Mouse (Mus musculus) MEL (cell line): ENCODE measurements around the gene Itgb2l. TPM values are rescaled to one million over a fixed set of nuclear protein-coding genes. Genes with fewer than 3 reads are reported as not detected.

Experiments
- DNase-seq: peaks from one replicate; pipeline ENCODE4 v3.0.0; 2011; ENCODE audit warnings: low read depth, low spot score
- H3K27ac ChIP-seq: 2 replicates; pipeline ENCODE4 v1.5.1; 2012; ENCODE audit warnings: low read depth, mild to moderate bottlenecking, control low read depth, low read length, moderate library complexity; ENCODE audit not compliant: control insufficient read depth
- H3K27me3 ChIP-seq, 2 experiments: fragments of 150-350 bp in 1 of 2; sonication (generic) in 1 of 2; 2 replicates each; pipeline ENCODE4 v1.6.1; 2012; ENCODE audit warnings: low read length in 2 of 2, mild to moderate bottlenecking in 2 of 2, improper control_type of control experiment in 1 of 2, moderate library complexity in 1 of 2; ENCODE audit not compliant: insufficient read depth in 2 of 2, control insufficient read depth in 1 of 2
- H3K36me3 ChIP-seq, 2 experiments: 2 replicates each; pipeline ENCODE4 v1.6.1; 2012 to 2014; ENCODE audit warnings: low read length in 2 of 2, improper control_type of control experiment in 1 of 2, inconsistent platforms in 1 of 2, mild to moderate bottlenecking in 1 of 2; ENCODE audit not compliant: insufficient read depth in 2 of 2, control insufficient read depth in 1 of 2
- H3K4me1 ChIP-seq, 2 experiments: fragments of 150-350 bp in 1 of 2; sonication (generic) in 1 of 2; 2 replicates each; pipeline ENCODE4 v1.6.1; 2012; ENCODE audit warnings: low read length in 2 of 2, improper control_type of control experiment in 1 of 2, mild to moderate bottlenecking in 1 of 2; ENCODE audit not compliant: insufficient read depth in 2 of 2, control insufficient read depth in 1 of 2
- H3K4me3 ChIP-seq, 2 experiments: fragments of 150-350 bp in 1 of 2; sonication (generic) in 1 of 2; 2 replicates each; pipeline ENCODE4 v1.5.1; 2012; ENCODE audit warnings: low read depth in 2 of 2, low read length in 2 of 2, mild to moderate bottlenecking in 2 of 2, moderate library complexity in 2 of 2, control low read depth in 1 of 2, improper control_type of control experiment in 1 of 2; ENCODE audit not compliant: control insufficient read depth in 1 of 2, insufficient read depth in 1 of 2
- H3K79me2 ChIP-seq: 2 replicates; pipeline ENCODE4 v1.6.1; 2012; ENCODE audit warnings: mild to moderate bottlenecking, low read length, moderate library complexity; ENCODE audit not compliant: control insufficient read depth, poor library complexity, insufficient read depth
- H3K9ac ChIP-seq: 2 replicates; pipeline ENCODE4 v1.6.1; 2012; ENCODE audit warnings: low read depth, mild to moderate bottlenecking, control low read depth, low read length, moderate library complexity; ENCODE audit not compliant: control insufficient read depth, poor library complexity, severe bottlenecking
- H3K9me3 ChIP-seq: fragments of 150-350 bp; sonication (generic); replicated peaks from 2 replicates; pipeline ENCODE4 v1.6.1; 2012; ENCODE audit warnings: mild to moderate bottlenecking, low read length, improper control_type of control experiment, moderate library complexity; ENCODE audit not compliant: insufficient read depth
- CHD2 ChIP-seq: IDR thresholded peaks from 2 replicates; pipeline ENCODE4 v1.6.1; 2011; ENCODE audit warnings: low read length, improper control_type of control experiment
- E2F4 ChIP-seq: IDR thresholded peaks from 2 replicates; pipeline ENCODE4 v1.6.1; 2011; ENCODE audit warnings: low read depth, low read length, improper control_type of control experiment, borderline replicate concordance
- EP300 ChIP-seq, 2 experiments: IDR thresholded peaks; 2 replicates each; pipeline ENCODE4 v1.6.1; 2011; ENCODE audit warnings: improper control_type of control experiment in 2 of 2, low read length in 2 of 2, low read depth in 1 of 2, mild to moderate bottlenecking in 1 of 2
- GABPA ChIP-seq: IDR thresholded peaks from 2 replicates; pipeline ENCODE4 v1.6.1; 2012; ENCODE audit warnings: low read depth, mild to moderate bottlenecking, inconsistent platforms, low read length, improper control_type of control experiment, moderate library complexity
- MEF2A ChIP-seq: IDR thresholded peaks from 2 replicates; pipeline ENCODE4 v1.6.1; 2014; ENCODE audit warnings: low read depth, mild to moderate bottlenecking, inconsistent platforms, low read length, improper control_type of control experiment; ENCODE audit not compliant: poor library complexity, insufficient replicate concordance, severe bottlenecking; ENCODE audit errors: extremely low read depth
- MXI1 ChIP-seq: IDR thresholded peaks from 2 replicates; pipeline ENCODE4 v1.6.1; 2011; ENCODE audit warnings: mild to moderate bottlenecking, low read depth, low read length, improper control_type of control experiment
- MYB ChIP-seq: IDR thresholded peaks from 2 replicates; pipeline ENCODE4 v1.6.1; 2011; ENCODE audit warnings: mild to moderate bottlenecking, low read depth, low read length, improper control_type of control experiment
- MYC ChIP-seq: IDR thresholded peaks from 2 replicates; pipeline ENCODE4 v1.6.1; 2011; ENCODE audit warnings: low read depth, mild to moderate bottlenecking, low read length, improper control_type of control experiment, moderate library complexity
- NRF1 ChIP-seq: IDR thresholded peaks from 2 replicates; pipeline ENCODE4 v1.6.1; 2014; ENCODE audit warnings: low read depth, mild to moderate bottlenecking, inconsistent platforms, low read length, improper control_type of control experiment, moderate library complexity; ENCODE audit not compliant: poor library complexity, insufficient read depth, severe bottlenecking
- POLR2A ChIP-seq, 2 experiments: IDR thresholded peaks; 2 replicates each; pipeline ENCODE4 v1.6.1; 2011 to 2012; ENCODE audit warnings: low read length in 2 of 2, mild to moderate bottlenecking in 2 of 2, control low read depth in 1 of 2, improper control_type of control experiment in 1 of 2, low read depth in 1 of 2, moderate library complexity in 1 of 2; ENCODE audit not compliant: control insufficient read depth in 1 of 2, insufficient read depth in 1 of 2, poor library complexity in 1 of 2
- RAD21 ChIP-seq: IDR thresholded peaks from 2 replicates; pipeline ENCODE4 v1.6.1; 2011; ENCODE audit warnings: mild to moderate bottlenecking, low read depth, low read length, improper control_type of control experiment
- TAL1 ChIP-seq: IDR thresholded peaks from 2 replicates; pipeline ENCODE4 v1.6.1; 2012; ENCODE audit warnings: mild to moderate bottlenecking, inconsistent platforms, low read length, moderate library complexity, mixed read lengths
- TBP ChIP-seq: IDR thresholded peaks from 2 replicates; pipeline ENCODE4 v1.8.0; 2011; ENCODE audit warnings: low read depth, low read length, improper control_type of control experiment
- TCF12 ChIP-seq: IDR thresholded peaks from 2 replicates; pipeline ENCODE4 v1.6.1; 2014; ENCODE audit warnings: low read depth, mild to moderate bottlenecking, inconsistent platforms, low read length, improper control_type of control experiment, moderate library complexity
- USF2 ChIP-seq, 2 experiments: IDR thresholded peaks; 2 replicates each; pipeline ENCODE4 v1.6.1; 2011 to 2012; ENCODE audit warnings: improper control_type of control experiment in 2 of 2, low read length in 2 of 2, borderline replicate concordance in 1 of 2, inconsistent platforms in 1 of 2, low read depth in 1 of 2, mild to moderate bottlenecking in 1 of 2; ENCODE audit not compliant: insufficient read depth in 1 of 2
- ZMIZ1 ChIP-seq: IDR thresholded peaks from 2 replicates; pipeline ENCODE4 v1.6.1; 2012; ENCODE audit warnings: low read depth, mild to moderate bottlenecking, inconsistent platforms, low read length, improper control_type of control experiment, moderate library complexity
- polyA plus RNA-seq, 2 experiments: library from polyadenylated mRNA; stranded (reverse) in 1 of 2; unstranded in 1 of 2; fragments of >175 nt in 1 of 2; fragments of >200 nt in 1 of 2; gene quantifications; 2 replicates each; pipeline versions ENCODE4 v1.2.1 to v1.2.4; 2012; ENCODE audit warnings: low replicate concordance in 2 of 2, low read depth in 1 of 2; ENCODE audit not compliant: insufficient read length in 2 of 2, insufficient read depth in 1 of 2, missing spikeins in 1 of 2
- total RNA-seq: library from RNA; depleted of rRNA; stranded (reverse); fragments of 300-350 nt; gene quantifications from 2 replicates; pipeline ENCODE4 v1.2.3, GENCODE M21; 2012; rRNA removed

The Itgb2l gene
- total and polyA plus RNA-seq, 3 experiments, result not detected

DNA sequence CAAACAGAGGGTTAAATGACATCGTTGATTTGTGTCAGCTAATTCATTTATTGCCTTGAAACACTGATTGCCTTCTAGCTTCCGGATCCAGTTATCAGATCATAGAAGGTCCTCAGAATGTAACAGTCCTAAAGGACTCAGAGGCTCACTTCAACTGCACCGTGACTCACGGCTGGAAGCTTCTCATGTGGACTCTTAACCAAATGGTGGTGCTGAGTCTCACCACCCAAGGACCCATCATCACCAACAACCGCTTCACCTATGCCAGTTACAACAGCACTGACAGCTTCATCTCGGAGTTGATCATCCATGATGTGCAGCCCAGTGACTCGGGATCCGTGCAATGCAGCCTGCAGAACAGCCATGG is 70.7 kb downstream of the Itgb2l start:
- H3K4me3 ChIP-seq, result no peak overlapping the region
- H3K4me1 ChIP-seq, result no peaks in the 10 kb centered on the region
- no peak overlapping the region for H3K27ac ChIP-seq
- H3K9me3 ChIP-seq, result no peaks in the 10 kb centered on the region
- no peak for DNase-seq
- H3K36me3 ChIP-seq, result no peaks in the 10 kb centered on the region
- TF ChIP-seq MXI1, result no peak
- no peak for TF ChIP-seq NRF1
- TF ChIP-seq TAL1, result no peak
- no peak for TF ChIP-seq USF2 (IDR thresholded peaks at IDR 0.05; ENCODE audit: borderline replicate concordance in 1 of 2, insufficient read depth in 1 of 2, low read depth in 1 of 2, low read length in 2 of 2)
- no peak for TF ChIP-seq EP300 (IDR thresholded peaks at IDR 0.05; ENCODE audit: low read depth in 1 of 2, low read length in 2 of 2)
- TF ChIP-seq MYC, result no peak
- TF ChIP-seq MYB, result no peak
- no peak for TF ChIP-seq CHD2
- TF ChIP-seq TBP, result no peak
- TF ChIP-seq POLR2A (IDR thresholded peaks at IDR 0.05; ENCODE audit: control insufficient read depth in 1 of 2, insufficient read depth in 1 of 2, low read depth in 1 of 2, low read length in 2 of 2, poor library complexity in 1 of 2), result no peak
- TF ChIP-seq GABPA, result no peak
- no peak for TF ChIP-seq MEF2A
- TF ChIP-seq E2F4, result no peak
- TF ChIP-seq ZMIZ1, result no peak
- no peak for TF ChIP-seq RAD21
- TF ChIP-seq TCF12, result no peak
- no peaks in the 10 kb centered on the region for H3K27me3 ChIP-seq
- H3K79me2 ChIP-seq, result no peaks in the 10 kb centered on the region
- H3K9ac ChIP-seq, result no peak overlapping the region

Other genes starting within 250 kb of the Itgb2l start
- 0.52 and 2.0 TPM in 2 replicates for gene Sh3bgr, start 243.2 kb downstream of the Itgb2l start, total RNA-seq
- gene Sh3bgr, start 243.2 kb downstream of the Itgb2l start, polyA plus RNA-seq, result 1 to 10 TPM in 1 of 2 experiments, not detected in 1; 1.1 TPM
- gene B3galt5, start 207.8 kb downstream of the Itgb2l start, total RNA-seq, result not detected in 2 replicates
- gene B3galt5, start 207.8 kb downstream of the Itgb2l start, polyA plus RNA-seq, result not detected
- gene Pcp4, start 24.0 kb upstream of the Itgb2l start, total RNA-seq, result not detected in 2 replicates
- gene Pcp4, start 24.0 kb upstream of the Itgb2l start, polyA plus RNA-seq, result not detected